Mouse (Mus musculus) left cerebral cortex, postnatal 14 days (tissue): ENCODE results near the gene Map3k5. TPM values are rescaled to one million over a fixed set of nuclear protein-coding genes. Genes with fewer than 3 reads are reported as not detected.

Experiments used
- DNase-seq, 2 experiments: peaks; one replicate each; pipeline ENCODE4 v3.0.0; 2021 to 2022; ENCODE audit warnings: low spot score in 2 of 2, mixed read lengths in 1 of 2
- intact Hi-C: fragments of 180-260 bp; cut with DNase I; formaldehyde crosslinking; loops from one replicate; pipeline ENCODE4 v1.15.1; 2025
- total RNA-seq, 2 experiments: library from RNA; stranded (reverse); gene quantifications; 2 replicates each; pipeline ENCODE4 v1.2.3; 2021

Gene Map3k5
- total RNA-seq, 2 experiments from 2014 or later: 39.9 to 47.5 TPM

GRCm38 (mm10) chr10:19994469-19995450, 60.5 kb downstream of the Map3k5 start:
- DNase-seq: no peak
- intact Hi-C loops: no loop called here

- intact Hi-C loops: no loop called here
- DNase-seq: no peak
Measured at GRCm38 (mm10) chr10:19996151-19996550, 61.9 kb downstream of the Map3k5 start.

GRCm38 (mm10) chr10:19999703-20000407, 65.6 kb downstream of the Map3k5 start:
- no peak for DNase-seq
- intact Hi-C loops: loop anchor here (10.0 kb wide), 1 partner anchor 65 kb away; the partner anchor contains the start of gene Map3k5

- DNase-seq: no peak
- intact Hi-C loops: loop anchor here (10.0 kb wide), 1 partner anchor 66 kb away; the partner anchor contains the start of gene Map3k5
Measured at GRCm38 (mm10) chr10:20000408-20000770, 66.1 kb downstream of the Map3k5 start.

GRCm38 (mm10) chr10:20001990-20002389, 67.7 kb downstream of the Map3k5 start:
- intact Hi-C loops: loop anchor here (10.0 kb wide), 1 partner anchor 67 kb away; the partner anchor contains the start of gene Map3k5
- no peak for DNase-seq

GRCm38 (mm10) chr10:20003006-20003405, 68.7 kb downstream of the Map3k5 start:
- intact Hi-C loops: loop anchor here (10.0 kb wide), 1 partner anchor 68 kb away; the partner anchor contains the start of gene Map3k5
- no peak for DNase-seq

GRCm38 (mm10) chr10:20004786-20005185, 70.5 kb downstream of the Map3k5 start:
- no peak for DNase-seq
- intact Hi-C loops: loop anchor here (10.0 kb wide), 1 partner anchor 70 kb away; the partner anchor contains the start of gene Map3k5

GRCm38 (mm10) chr10:20005491-20005952, 71.2 kb downstream of the Map3k5 start:
- intact Hi-C loops: loop anchor here (10.0 kb wide), 1 partner anchor 71 kb away; the partner anchor contains the start of gene Map3k5

GRCm38 (mm10) chr10:20006333-20007093, 72.2 kb downstream of the Map3k5 start:
- peak; percentile 38 to 44 for DNase-seq
- intact Hi-C loops: loop anchor here (10.0 kb wide), 1 partner anchor 72 kb away; the partner anchor contains the start of gene Map3k5

More at GRCm38 (mm10) chr10:20005491-20005952, 71.2 kb downstream of the Map3k5 start:
- DNase-seq: no peak

- intact Hi-C loops: loop anchor here (10.0 kb wide), 1 partner anchor 75 kb away; the partner anchor contains the start of gene Map3k5
- no peak for DNase-seq
Measured at GRCm38 (mm10) chr10:20009310-20009709, 75.0 kb downstream of the Map3k5 start.

- no peak for DNase-seq
- intact Hi-C loops: no loop called here
Measured at GRCm38 (mm10) chr10:20010018-20010417, 75.7 kb downstream of the Map3k5 start.

- DNase-seq: peak; percentile 41 to 44
- intact Hi-C loops: no loop called here
Measured at GRCm38 (mm10) chr10:20018406-20018805, 84.1 kb downstream of the Map3k5 start.

GRCm38 (mm10) chr10:20018806-20019205, 84.5 kb downstream of the Map3k5 start:
- no peak for DNase-seq
- intact Hi-C loops: no loop called here

- no peak for DNase-seq
- intact Hi-C loops: no loop called here
Measured at GRCm38 (mm10) chr10:20021256-20021655, 87.0 kb downstream of the Map3k5 start.

- intact Hi-C loops: no loop called here
- DNase-seq: no peak
Measured at GRCm38 (mm10) chr10:20021670-20022468, 87.6 kb downstream of the Map3k5 start.

GRCm38 (mm10) chr10:20022608-20023340, 88.5 kb downstream of the Map3k5 start:
- intact Hi-C loops: no loop called here
- DNase-seq: no peak

- intact Hi-C loops: no loop called here
- no peak for DNase-seq
Measured at GRCm38 (mm10) chr10:20023524-20023923, 89.3 kb downstream of the Map3k5 start.
